Mouse (Mus musculus): ENCODE results near the gene Slc7a6.
"Not testable (repeated sequence)": the region's sequence is repeated elsewhere in the genome, so short reads cannot be mapped to it uniquely, and the experiment has no call there.

Slc7a6 gene

GRCm38 (mm10) chr8:106189162-106189561, 20.5 kb downstream of the Slc7a6 start:
- DNase-seq (ENCODE audit: low spot score), result no peak

GRCm38 (mm10) chr8:106191639-106192038, 23.0 kb downstream of the Slc7a6 start:
- DNase-seq (ENCODE audit: low spot score), result no peak

GRCm38 (mm10) chr8:106193162-106193561, 24.5 kb downstream of the Slc7a6 start:
- no peak for DNase-seq (ENCODE audit: low spot score)

DNA sequence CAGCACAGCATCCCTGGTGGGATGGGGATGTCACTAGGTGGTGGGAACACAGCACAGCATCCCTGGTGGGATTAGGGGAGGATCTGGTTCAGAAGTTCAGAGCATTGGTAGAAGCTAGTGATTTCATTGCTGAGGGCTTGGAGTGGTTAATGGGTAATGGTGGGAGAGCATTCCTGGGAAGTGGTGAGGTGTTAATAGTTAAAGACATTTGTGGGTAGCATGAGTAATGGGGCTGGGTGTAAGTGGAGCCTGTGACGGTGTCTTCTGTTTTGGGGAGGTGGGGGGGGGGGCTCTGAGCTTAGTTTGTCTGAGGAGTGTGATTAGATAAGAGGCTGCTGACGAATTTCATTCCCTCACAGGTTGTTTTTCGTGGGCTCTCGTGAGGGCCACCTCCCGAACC, 25.4 kb downstream of the Slc7a6 start:
- no peak for DNase-seq (ENCODE audit: low spot score)

DNA sequence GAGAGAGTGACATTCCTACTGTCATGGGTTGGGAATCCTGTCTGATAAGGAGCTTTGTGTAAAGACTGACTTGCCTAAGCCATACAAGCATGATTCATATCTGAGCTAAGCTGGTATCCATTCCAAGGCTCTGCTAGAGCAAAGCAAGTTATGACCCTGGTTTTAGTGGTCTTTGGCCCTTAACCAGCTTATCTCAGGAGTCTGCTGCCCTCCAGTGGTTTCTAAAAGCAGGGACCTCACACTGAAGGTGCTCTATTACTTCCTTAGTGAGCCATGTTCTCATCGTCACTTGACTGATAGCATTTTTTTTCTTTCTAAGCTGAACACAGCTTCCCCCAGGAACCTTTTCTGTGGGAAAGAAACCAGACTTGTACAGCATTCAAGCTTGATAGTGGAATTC, 30.1 kb downstream of the Slc7a6 start:
- DNase-seq (ENCODE audit: low spot score), result peak; percentile 35

DNA sequence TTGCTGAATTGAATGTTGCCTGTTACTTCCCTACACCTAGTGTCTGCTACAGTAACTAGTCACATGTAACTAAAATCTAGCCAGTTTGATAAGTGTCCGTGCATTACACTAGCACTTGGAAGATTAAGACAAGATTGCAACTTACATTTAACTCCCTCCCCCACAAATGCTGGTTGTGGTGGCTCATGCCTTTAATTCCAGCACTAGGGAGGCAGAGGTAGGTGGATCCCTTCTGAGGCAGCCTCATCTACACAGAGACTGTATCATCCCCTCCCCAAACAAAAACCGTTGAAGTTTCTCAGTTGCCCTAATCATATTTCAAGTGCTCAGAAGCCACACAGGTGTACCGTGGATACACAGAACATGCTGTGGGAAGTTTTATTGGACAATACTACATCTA, 30.9 kb downstream of the Slc7a6 start:
- not testable (repeated sequence) for DNase-seq (ENCODE audit: low spot score)

GRCm38 (mm10) chr8:106210035-106210731, 41.5 kb downstream of the Slc7a6 start:
- no peak for DNase-seq (ENCODE audit: low spot score)

GRCm38 (mm10) chr8:106210821-106211345, 42.2 kb downstream of the Slc7a6 start, which contains the start of the genes Slc7a6os and Prmt7:
Gene Slc7a6os, minus strand, starts transcription at chr8:106210935.
Gene Prmt7, plus strand, starts transcription at chr8:106210936.
- DNase-seq (ENCODE audit: low spot score), result peak; percentile 94

GRCm38 (mm10) chr8:106211421-106211820, 42.8 kb downstream of the Slc7a6 start:
- DNase-seq (ENCODE audit: low spot score), result no peak

GRCm38 (mm10) chr8:106213959-106214358, 45.3 kb downstream of the Slc7a6 start:
- no peak for DNase-seq (ENCODE audit: low spot score)

DNA sequence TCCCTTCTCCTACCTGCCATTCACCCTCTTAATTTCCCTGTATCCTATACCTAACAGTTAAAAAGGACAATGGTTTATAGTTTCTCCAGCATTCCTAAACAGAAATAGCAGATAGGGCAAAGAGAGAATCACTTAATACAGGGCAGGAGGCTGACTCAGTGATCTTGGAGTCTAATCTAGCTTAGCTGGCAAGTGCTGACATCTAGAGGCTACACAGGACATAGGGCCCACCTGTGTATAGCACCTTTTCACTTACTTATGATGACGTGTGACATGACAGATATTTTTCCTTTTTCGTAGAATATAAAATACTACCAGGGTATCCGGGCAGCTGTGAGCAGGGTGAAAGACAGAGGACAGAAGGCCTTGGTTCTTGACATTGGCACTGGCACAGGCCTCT, 51.0 kb downstream of the Slc7a6 start:
- no peak for DNase-seq (ENCODE audit: low spot score)

GRCm38 (mm10) chr8:106226589-106226988, 57.9 kb downstream of the Slc7a6 start:
- DNase-seq (ENCODE audit: low spot score), result peak; percentile 54

DNA sequence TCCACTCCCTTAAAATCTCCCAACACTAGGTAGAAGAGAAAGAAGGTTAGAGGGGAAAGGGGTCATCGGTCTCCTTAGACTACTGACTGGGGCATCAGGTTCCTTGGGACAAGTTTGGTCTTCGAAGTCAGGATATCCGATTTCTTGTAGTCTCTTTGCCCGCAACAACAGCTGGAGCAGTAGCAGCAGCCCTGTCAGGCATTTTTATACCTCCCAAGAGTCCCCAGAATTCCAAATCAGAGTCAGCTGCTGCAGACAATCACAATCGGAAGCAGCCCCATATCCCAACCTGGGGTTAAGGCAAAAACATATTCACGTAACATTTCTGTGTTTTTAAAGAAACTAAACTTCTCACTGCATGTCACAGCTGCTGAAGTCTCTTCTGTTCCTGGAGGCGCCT, 62.9 kb downstream of the Slc7a6 start:
- no peak for DNase-seq (ENCODE audit: low spot score)

DNA sequence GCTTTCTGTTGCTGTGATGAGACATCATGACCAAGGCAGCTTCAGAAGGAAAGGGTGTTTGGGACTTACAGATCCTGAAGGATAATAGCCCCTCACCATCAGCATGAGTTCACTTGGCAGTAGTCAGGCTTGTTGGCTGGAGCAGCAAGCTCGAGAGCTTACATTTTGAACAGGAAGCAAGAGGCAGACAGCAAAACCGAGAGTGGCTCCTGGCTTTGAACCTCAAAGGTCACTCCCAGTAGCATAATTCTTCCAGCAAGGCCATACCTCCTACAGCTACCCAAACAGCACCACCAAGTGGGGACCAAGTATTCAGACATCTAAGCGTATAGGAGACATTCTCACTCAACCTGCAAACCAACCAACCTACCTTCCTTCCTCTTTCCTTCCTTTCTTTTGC, 64.1 kb downstream of the Slc7a6 start:
- DNase-seq (ENCODE audit: low spot score), result no peak

DNA sequence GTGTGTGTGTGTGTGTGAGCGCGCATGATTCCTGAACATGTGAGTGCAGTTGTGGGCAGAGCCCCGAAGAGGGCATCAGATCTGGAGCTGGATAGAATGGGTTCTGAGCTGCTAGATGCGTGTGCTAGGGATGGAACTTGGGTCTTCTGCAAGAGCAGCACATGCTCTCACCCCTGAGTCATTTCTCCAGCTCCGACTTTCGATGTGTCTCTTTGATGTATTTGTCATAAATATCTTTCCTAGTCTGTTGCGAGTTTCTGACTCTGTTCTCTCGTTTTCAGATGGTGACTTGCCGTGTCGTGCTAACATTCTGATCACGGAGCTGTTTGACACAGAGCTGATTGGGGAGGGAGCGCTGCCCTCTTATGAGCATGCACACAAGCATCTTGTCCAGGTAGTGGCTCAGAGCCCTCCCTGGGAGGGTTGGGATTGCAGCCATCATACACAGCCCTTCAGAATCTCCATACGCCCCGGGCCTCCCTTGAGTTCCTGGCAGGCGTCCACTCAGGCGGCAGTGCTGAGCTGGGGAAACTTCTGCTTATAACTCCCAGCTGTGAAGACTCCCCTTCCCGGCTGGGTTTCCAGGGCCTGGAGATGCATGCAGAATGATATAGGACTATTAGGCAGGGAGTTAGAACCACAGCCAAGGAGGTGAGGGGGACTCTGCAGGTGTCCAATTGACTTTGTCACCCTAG, 66.1 kb downstream of the Slc7a6 start:
- no peak for DNase-seq (ENCODE audit: low spot score)

DNA sequence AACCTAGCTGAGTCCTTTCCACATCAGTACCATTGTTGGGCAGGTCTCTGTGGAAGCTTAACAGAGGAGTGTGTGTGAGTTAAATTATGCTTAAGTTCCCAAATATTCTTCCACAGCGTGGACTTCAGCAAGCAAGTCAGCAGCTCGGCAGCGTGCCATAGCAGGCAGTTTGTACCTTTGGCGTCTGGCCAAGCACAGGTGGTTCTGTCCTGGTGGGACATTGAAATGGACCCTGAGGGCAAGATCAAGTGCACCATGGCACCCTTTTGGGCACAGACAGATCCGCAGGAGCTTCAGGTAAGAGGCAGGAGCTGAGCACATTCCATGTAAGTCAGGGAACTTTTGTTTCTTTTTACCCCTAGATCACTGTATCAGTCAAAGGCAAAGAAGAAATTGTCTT, 68.4 kb downstream of the Slc7a6 start:
- no peak for DNase-seq (ENCODE audit: low spot score)

Data from layer of hippocampus, adult 11-12 months (tissue).